Mouse (Mus musculus) intestine, postnatal 0 days (tissue): ENCODE data around the gene Ears2. TPM values are rescaled to one million over a fixed set of nuclear protein-coding genes. Genes with fewer than 3 reads are reported as not detected.

Experiments
- ATAC-seq: fragments of 200-750 bp; cut with Nextera tagmentation; 2 replicates; pipeline ENCODE4 v1.8.0; 2017; ENCODE audit warnings: mild to moderate bottlenecking, moderate TSS enrichment, moderate library complexity
- H3K27ac ChIP-seq: fragments of 300-500 bp; sonication (generic); 2 replicates; pipeline ENCODE4 v1.5.1; 2014; ENCODE audit warnings: mild to moderate bottlenecking, low read depth, low read length, moderate library complexity
- H3K27me3 ChIP-seq: fragments of 300-500 bp; sonication (generic); replicated peaks from 2 replicates; pipeline ENCODE4 v1.6.1; 2014; ENCODE audit warnings: low read length, mixed read lengths; ENCODE audit not compliant: control insufficient read depth, insufficient read depth
- H3K36me3 ChIP-seq: fragments of 300-500 bp; sonication (generic); 2 replicates; pipeline ENCODE4 v1.6.1; 2014; ENCODE audit warnings: mild to moderate bottlenecking, moderate library complexity; ENCODE audit not compliant: control insufficient read depth, insufficient read depth
- H3K4me1 ChIP-seq: fragments of 300-500 bp; sonication (generic); replicated peaks from 2 replicates; pipeline ENCODE4 v1.6.1; 2014; ENCODE audit warnings: antibody characterized with exemption, low read length, mixed read lengths; ENCODE audit not compliant: control insufficient read depth, insufficient read depth
- H3K4me2 ChIP-seq: fragments of 300-500 bp; sonication (generic); replicated peaks from 2 replicates; pipeline ENCODE4 v1.6.1; 2014; ENCODE audit warnings: low read depth, mild to moderate bottlenecking, moderate library complexity
- H3K4me3 ChIP-seq: fragments of 300-500 bp; sonication (generic); 2 replicates; pipeline ENCODE4 v1.5.1; 2014; ENCODE audit warnings: low read depth, low read length
- H3K9ac ChIP-seq: fragments of 300-500 bp; sonication (generic); 2 replicates; pipeline ENCODE4 v1.6.1; 2014; ENCODE audit warnings: mild to moderate bottlenecking, low read depth, low read length
- H3K9me3 ChIP-seq: fragments of 300-500 bp; sonication (generic); 2 replicates; pipeline ENCODE4 v1.6.1; 2016; ENCODE audit warnings: mixed run types; ENCODE audit not compliant: control insufficient read depth
- CTCF ChIP-seq: sonication (generic); IDR thresholded peaks from 2 replicates; pipeline ENCODE4 v1.5.1; 2016; ENCODE audit warnings: low read depth, mild to moderate bottlenecking, control low read depth, antibody characterized with exemption, moderate library complexity
- WGBS: fragments of 180-500 bp; shearing (Covaris S2); extraction: QIAGEN DNeasy Blood & Tissue Kit; methylation state at CpG from one replicate; pipeline ENCODE4 v1.1.7; 2014; 5-methylcytosine and 5-hydroxymethylcytosine counted together
- polyA plus RNA-seq: library from polyadenylated mRNA; unstranded; fragments of >200 nt; fragmentation: Nextera tagmentation; extraction: Ambion mirVana; gene quantifications from 2 replicates; pipeline ENCODE4 v1.2.1, GENCODE M21; 2015

Ears2 gene
- polyA plus RNA-seq, 1 experiment from 2014 or later = 8.0 TPM

DNA sequence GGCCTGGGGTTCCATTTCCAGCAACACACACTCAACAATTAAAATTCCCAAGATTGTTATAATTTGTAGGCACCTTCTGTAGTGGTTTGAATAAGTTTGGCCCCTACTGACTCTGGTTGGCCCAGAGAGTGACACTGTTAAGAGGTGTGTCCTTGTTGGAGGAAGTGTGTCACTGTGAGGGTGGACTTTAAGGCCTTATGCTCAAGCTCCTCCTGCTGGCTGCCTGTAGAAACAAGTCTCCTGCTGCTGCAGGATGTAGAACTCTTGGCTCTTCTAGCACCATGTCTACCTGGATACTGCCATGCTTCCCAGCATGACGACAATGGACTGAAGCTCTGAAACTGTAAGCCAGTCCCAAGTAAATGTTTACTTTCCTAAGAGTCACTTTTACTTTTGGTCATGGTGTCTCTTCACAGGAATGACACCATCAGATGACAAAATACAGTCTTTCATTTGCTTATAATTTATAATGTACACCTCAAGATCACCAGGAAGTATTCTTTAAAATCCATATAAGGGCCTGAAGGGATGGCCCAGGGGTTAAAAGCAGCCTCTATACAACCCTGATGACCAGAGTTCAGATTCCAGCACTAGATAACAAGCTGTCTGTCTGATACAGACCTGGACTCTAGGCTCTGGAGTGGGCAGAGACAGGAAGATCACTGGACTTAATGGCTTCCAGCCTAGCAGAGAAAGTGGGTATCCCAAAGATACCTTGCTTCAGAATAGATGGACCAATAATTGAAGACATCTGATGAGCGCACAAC is 27.7 kb upstream of the Ears2 start:
- Histone ChIP-seq H3K4me1 (0 out of 2 replicates have a peak, but pooled peaks cover 2% of the 10 kb centered on the region), H3K4me2 (no peak overlapping the region), H3K27me3 (no peaks in the 10 kb centered on the region), H3K4me3 (no peak overlapping the region), H3K9ac (no peak overlapping the region), H3K27ac (peak overlapping the region; percentile 41), H3K9me3 (no peaks in the 10 kb centered on the region), H3K36me3 (peaks cover 78% of the 10 kb centered on the region)
- WGBS = 72% methylated on average over 2 of the region's 2 CpGs
- TF ChIP-seq CTCF = peak; percentile 67
- peak; percentile 78 for ATAC-seq

GRCm38 (mm10) chr7:122087195-122087982 is 20.3 kb upstream of the Ears2 start:
- no peak overlapping the region for H3K4me3 ChIP-seq
- H3K9ac ChIP-seq = no peak overlapping the region
- 85% methylated on average over 11 of the region's 11 CpGs for WGBS
- no peak overlapping the region for H3K27ac ChIP-seq
- peaks cover 59% of the 10 kb centered on the region for H3K36me3 ChIP-seq
- no peaks in the 10 kb centered on the region for H3K4me1 ChIP-seq
- H3K9me3 ChIP-seq = no peaks in the 10 kb centered on the region
- no peak for ATAC-seq
- H3K4me2 ChIP-seq = no peak overlapping the region
- no peaks in the 10 kb centered on the region for H3K27me3 ChIP-seq
- TF ChIP-seq CTCF = no peak

- Histone ChIP-seq H3K9me3 (no peaks in the 10 kb centered on the region), H3K4me2 (no peak overlapping the region), H3K4me1 (no peaks in the 10 kb centered on the region), H3K9ac (no peak overlapping the region), H3K27ac (no peak overlapping the region), H3K27me3 (no peaks in the 10 kb centered on the region), H3K4me3 (no peak overlapping the region), H3K36me3 (peaks cover 39% of the 10 kb centered on the region)
- WGBS = 96% methylated on average over 1 of the region's 1 CpGs
- no peak for ATAC-seq
- no peak for TF ChIP-seq CTCF
Observed at GRCm38 (mm10) chr7:122081071-122081470, 14.0 kb upstream of the Ears2 start.

DNA sequence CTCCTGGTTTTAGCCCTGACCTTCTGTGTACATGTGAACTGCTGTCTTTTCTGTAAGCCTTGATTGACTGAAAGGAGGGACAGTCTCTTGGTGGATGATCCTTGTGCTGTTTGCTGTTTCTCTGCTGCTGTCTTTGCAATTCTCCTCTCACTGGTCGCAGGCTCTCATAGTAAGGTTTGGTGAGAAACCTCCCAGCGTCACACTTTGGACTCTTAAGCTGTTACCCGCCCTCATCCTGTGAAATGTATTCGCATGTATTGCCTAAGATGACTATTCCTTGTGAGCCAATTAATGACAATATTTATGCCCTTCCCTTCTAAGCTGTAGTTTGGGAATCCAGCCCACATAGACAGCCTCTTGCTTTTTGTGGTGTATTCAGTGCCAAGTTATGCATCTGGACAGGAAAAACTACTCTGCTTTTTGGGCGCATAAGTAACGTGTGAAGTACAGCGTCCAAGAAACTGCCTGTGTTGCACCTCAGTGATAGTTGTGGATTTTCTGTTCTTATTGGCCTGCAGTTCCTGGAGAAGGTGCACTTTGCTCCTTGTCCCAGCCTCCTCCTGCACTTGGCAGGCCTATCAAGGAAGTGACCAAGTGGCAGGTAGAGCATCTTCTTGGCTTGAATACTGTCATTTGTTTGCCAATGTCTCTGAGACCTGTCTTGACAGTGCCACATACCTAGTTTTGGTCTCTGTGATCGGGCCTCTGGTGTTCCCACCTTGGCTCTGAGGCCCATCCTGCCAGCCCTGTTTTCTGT is 12.9 kb upstream of the Ears2 start:
- peak overlapping the region; percentile 3; the same call in 1 of the 2 replicates for H3K4me2 ChIP-seq
- no peak for TF ChIP-seq CTCF
- H3K36me3 ChIP-seq = peaks cover 47% of the 10 kb centered on the region
- 44% methylated on average over 8 of the region's 8 CpGs for WGBS
- ATAC-seq = peak; percentile 82
- H3K27ac ChIP-seq = peak overlapping the region; percentile 67
- no peak overlapping the region; the same call in 1 of the 2 replicates for H3K9ac ChIP-seq
- H3K9me3 ChIP-seq = no peaks in the 10 kb centered on the region
- H3K27me3 ChIP-seq = no peaks in the 10 kb centered on the region
- no peak overlapping the region for H3K4me3 ChIP-seq
- H3K4me1 ChIP-seq = no peaks in the 10 kb centered on the region

GRCm38 (mm10) chr7:122074374-122074773 is 7.3 kb upstream of the Ears2 start:
- ATAC-seq = peak; percentile 84
- 49% methylated on average over 3 of the region's 3 CpGs for WGBS
- H3K4me2 ChIP-seq = no peak overlapping the region
- no peak for TF ChIP-seq CTCF
- no peaks in the 10 kb centered on the region for H3K27me3 ChIP-seq
- H3K4me3 ChIP-seq = no peak overlapping the region
- peaks cover 55% of the 10 kb centered on the region for H3K36me3 ChIP-seq
- no peaks in the 10 kb centered on the region for H3K4me1 ChIP-seq
- H3K27ac ChIP-seq = peak overlapping the region; percentile 68
- no peak overlapping the region for H3K9ac ChIP-seq
- no peaks in the 10 kb centered on the region for H3K9me3 ChIP-seq
